Mouse (Mus musculus) lung, embryonic 14.5 days (tissue): ENCODE measurements at regions not wholly inside any gene's neighbourhood (a gene's known extent, or its start where the extent isn't known, plus 50 kb on each side); places are given as distances from the start of the nearest gene placed in this dataset.

Source experiments
- ATAC-seq: fragments of 200-750 bp; cut with Nextera tagmentation; 2 replicates; pipeline ENCODE4 v1.8.0; 2017; ENCODE audit warnings: mild to moderate bottlenecking, moderate TSS enrichment, moderate library complexity; ENCODE audit not compliant: insufficient read depth
- DNase-seq: peaks from one replicate; pipeline ENCODE4 v3.0.0-alpha.2; 2015
- H3K27ac ChIP-seq: fragments of 300-500 bp; sonication (generic); 2 replicates; pipeline ENCODE4 v1.5.1; 2014; ENCODE audit warnings: low read depth, mild to moderate bottlenecking, moderate library complexity
- H3K27me3 ChIP-seq: fragments of 300-500 bp; sonication (generic); 2 replicates; pipeline ENCODE4 v1.6.1; 2014; ENCODE audit warnings: low read length, control low read depth; ENCODE audit not compliant: insufficient read depth
- H3K36me3 ChIP-seq: fragments of 300-500 bp; sonication (generic); 2 replicates; pipeline ENCODE4 v1.6.1; 2014; ENCODE audit warnings: control low read depth; ENCODE audit not compliant: insufficient read depth
- H3K4me1 ChIP-seq: fragments of 300-500 bp; sonication (generic); 2 replicates; pipeline ENCODE4 v1.6.1; 2014; ENCODE audit warnings: antibody characterized with exemption, control low read depth; ENCODE audit not compliant: insufficient read depth
- H3K4me2 ChIP-seq: fragments of 300-500 bp; sonication (generic); 2 replicates; pipeline ENCODE4 v1.6.1; 2014; ENCODE audit warnings: mild to moderate bottlenecking
- H3K4me3 ChIP-seq: fragments of 300-500 bp; sonication (generic); 2 replicates; pipeline ENCODE4 v1.5.1; 2014; ENCODE audit warnings: low read depth, low read length
- H3K9ac ChIP-seq: fragments of 300-500 bp; sonication (generic); 2 replicates; pipeline ENCODE4 v1.6.1; 2014
- H3K9me3 ChIP-seq: fragments of 300-500 bp; sonication (generic); 2 replicates; pipeline ENCODE4 v1.6.1; 2016; ENCODE audit warnings: low read depth, low read length, control low read depth
- CTCF ChIP-seq: IDR thresholded peaks from 2 replicates; pipeline ENCODE4 v1.5.1; 2016; ENCODE audit warnings: antibody characterized with exemption, low read depth
- WGBS: fragments of 180-500 bp; shearing (Covaris S2); extraction: QIAGEN DNeasy Blood & Tissue Kit; methylation state at CpG from one replicate; pipeline ENCODE4 v1.1.7; 2014; 5-methylcytosine and 5-hydroxymethylcytosine counted together

- no peaks in the 10 kb centered on the region for H3K27me3 ChIP-seq
- H3K9ac ChIP-seq = no peak overlapping the region
- 45% methylated on average over 3 of the region's 3 CpGs for WGBS
- ATAC-seq = no peak
- no peak overlapping the region for H3K27ac ChIP-seq
- no peak for DNase-seq
- H3K4me2 ChIP-seq = no peak overlapping the region
- no peaks in the 10 kb centered on the region for H3K9me3 ChIP-seq
- no peak overlapping the region for H3K4me3 ChIP-seq
- H3K4me1 ChIP-seq = no peaks in the 10 kb centered on the region
- no peak for TF ChIP-seq CTCF
- H3K36me3 ChIP-seq = no peaks in the 10 kb centered on the region
Observed at GRCm38 (mm10) chr7:135817868-135818267, 101.7 kb upstream of the Mki67 start.

- Histone ChIP-seq H3K27me3 (no peaks in the 10 kb centered on the region), H3K4me1 (no peaks in the 10 kb centered on the region), H3K36me3 (no peaks in the 10 kb centered on the region), H3K27ac (no peak overlapping the region), H3K9me3 (no peaks in the 10 kb centered on the region), H3K4me2 (no peak overlapping the region), H3K9ac (no peak overlapping the region), H3K4me3 (no peak overlapping the region)
- TF ChIP-seq CTCF = no peak
- DNase-seq (no peak), ATAC-seq (no peak)
- 61% methylated on average over 3 of the region's 3 CpGs for WGBS
Observed at GRCm38 (mm10) chr7:135818298-135818697, 102.1 kb upstream of the Mki67 start.

- TF ChIP-seq CTCF = no peak
- H3K27ac ChIP-seq = no peak overlapping the region
- ATAC-seq (no peak), DNase-seq (no peak)
- H3K4me3 ChIP-seq = no peak overlapping the region
- 57% methylated on average over 6 of the region's 6 CpGs for WGBS
- no peaks in the 10 kb centered on the region for H3K36me3 ChIP-seq
- H3K9ac ChIP-seq = no peak overlapping the region
- H3K4me1 ChIP-seq = no peaks in the 10 kb centered on the region
- no peaks in the 10 kb centered on the region for H3K27me3 ChIP-seq
- H3K4me2 ChIP-seq = no peak overlapping the region
- H3K9me3 ChIP-seq = no peaks in the 10 kb centered on the region
Observed at GRCm38 (mm10) chr7:135823884-135824750, 108.0 kb upstream of the Mki67 start.

DNA sequence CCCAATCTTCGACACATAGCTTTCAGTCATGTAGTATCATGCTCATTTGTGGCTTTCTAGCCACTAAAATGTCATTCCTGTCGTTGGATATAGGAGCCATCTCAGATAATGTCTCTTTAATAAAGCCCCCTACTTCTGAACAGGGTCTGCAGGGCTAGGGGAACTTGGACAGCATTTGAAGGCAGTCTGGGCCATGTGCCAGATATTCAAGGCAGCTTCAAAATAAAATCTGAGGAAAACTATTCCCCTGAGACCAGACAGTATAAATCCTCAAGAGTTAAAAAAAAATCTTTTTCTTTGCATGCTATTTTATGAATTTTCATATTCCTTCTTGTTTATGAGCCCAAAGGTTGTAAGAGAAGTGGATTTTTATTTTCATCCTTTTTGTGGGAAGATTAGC, 113.1 kb upstream of the Mki67 start:
- H3K4me3 ChIP-seq = no peak overlapping the region
- no peak overlapping the region for H3K27ac ChIP-seq
- no peak overlapping the region for H3K9ac ChIP-seq
- H3K4me1 ChIP-seq = no peaks in the 10 kb centered on the region
- H3K9me3 ChIP-seq = no peaks in the 10 kb centered on the region
- H3K27me3 ChIP-seq = no peaks in the 10 kb centered on the region
- no peaks in the 10 kb centered on the region for H3K36me3 ChIP-seq
- peak; percentile 69 for DNase-seq
- no peak overlapping the region for H3K4me2 ChIP-seq
- 41% methylated on average over 2 of the region's 2 CpGs for WGBS
- no peak for TF ChIP-seq CTCF
- no peak for ATAC-seq

DNA sequence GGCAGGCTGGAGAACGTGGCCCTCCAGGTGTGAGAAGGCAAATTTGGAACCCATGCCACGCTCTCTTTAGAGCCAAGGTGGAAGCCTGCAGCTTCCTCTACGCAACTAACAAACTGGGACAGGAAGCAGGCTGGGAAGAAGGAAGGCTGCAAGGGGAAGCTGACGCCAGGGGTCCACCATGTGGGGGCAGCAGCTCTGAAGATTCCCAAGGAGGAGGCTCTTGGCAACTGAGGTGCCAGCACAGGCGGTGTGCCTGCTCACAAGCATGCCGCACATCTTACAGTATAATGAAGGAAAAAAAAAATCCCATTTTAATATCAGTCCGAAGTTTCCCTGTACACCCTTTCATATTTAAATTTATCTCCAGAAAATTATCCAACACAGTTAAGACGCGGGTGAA, 117.3 kb upstream of the Mki67 start:
- 60% methylated on average over 9 of the region's 9 CpGs for WGBS
- Histone ChIP-seq H3K9ac (no peak overlapping the region), H3K27me3 (no peaks in the 10 kb centered on the region), H3K9me3 (no peaks in the 10 kb centered on the region), H3K4me3 (no peak overlapping the region), H3K4me2 (no peak overlapping the region), H3K36me3 (no peaks in the 10 kb centered on the region), H3K4me1 (no peaks in the 10 kb centered on the region), H3K27ac (no peak overlapping the region)
- no peak for DNase-seq
- no peak for ATAC-seq
- TF ChIP-seq CTCF = no peak

DNA sequence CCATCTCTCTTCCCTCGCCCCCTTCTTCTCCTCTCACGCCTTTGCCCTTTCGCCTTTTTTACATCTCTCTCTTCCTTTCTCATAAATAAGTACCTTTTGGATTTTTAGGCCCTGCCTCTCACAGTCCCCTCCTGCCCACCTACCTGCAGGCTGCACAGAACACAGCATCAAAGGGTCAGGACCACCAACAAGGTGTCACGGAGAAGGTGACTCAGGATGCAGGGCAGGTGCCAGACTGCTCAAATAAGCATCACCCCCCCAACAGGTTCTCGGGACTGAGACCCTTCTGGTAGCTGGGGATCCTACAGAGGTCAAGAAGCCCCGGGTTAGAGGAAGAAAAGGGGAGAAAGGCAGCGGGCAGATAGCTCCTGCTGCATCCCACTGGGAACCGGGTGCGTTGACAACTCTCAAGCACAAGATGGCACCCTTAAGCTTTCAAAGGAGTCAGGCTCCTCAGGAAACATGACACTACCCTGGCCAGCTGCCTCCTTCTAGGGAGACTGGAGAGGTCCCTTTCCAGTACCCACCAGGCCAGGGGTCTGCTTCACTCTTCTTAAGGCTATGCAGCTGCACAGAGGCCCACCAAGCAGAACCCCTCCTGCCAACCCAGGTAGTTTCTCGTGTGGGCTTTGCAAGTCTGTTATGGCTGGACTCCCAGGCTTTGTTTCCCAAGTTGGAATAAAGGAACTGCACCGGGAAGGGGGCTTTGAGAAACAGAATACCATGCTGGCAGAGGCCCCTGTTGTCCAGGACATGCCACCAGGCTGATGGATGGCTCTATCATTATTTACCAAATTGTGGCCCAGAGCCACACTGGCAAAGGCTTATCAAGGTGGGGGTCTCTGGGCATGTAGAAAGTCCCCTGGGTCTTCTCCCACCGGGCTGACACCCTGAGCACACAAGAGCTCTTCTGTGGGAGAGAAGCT, 120.9 kb upstream of the Mki67 start:
- Histone ChIP-seq H3K4me2 (no peak overlapping the region), H3K9me3 (no peaks in the 10 kb centered on the region), H3K4me1 (no peaks in the 10 kb centered on the region), H3K27ac (no peak overlapping the region), H3K9ac (no peak overlapping the region), H3K27me3 (no peaks in the 10 kb centered on the region), H3K36me3 (no peaks in the 10 kb centered on the region), H3K4me3 (no peak overlapping the region)
- DNase-seq (peak; percentile 94), ATAC-seq (peak; percentile 88; the same call in 1 of the 2 replicates)
- WGBS = 32% methylated on average over 12 of the region's 12 CpGs
- peak; percentile 86 for TF ChIP-seq CTCF

DNA sequence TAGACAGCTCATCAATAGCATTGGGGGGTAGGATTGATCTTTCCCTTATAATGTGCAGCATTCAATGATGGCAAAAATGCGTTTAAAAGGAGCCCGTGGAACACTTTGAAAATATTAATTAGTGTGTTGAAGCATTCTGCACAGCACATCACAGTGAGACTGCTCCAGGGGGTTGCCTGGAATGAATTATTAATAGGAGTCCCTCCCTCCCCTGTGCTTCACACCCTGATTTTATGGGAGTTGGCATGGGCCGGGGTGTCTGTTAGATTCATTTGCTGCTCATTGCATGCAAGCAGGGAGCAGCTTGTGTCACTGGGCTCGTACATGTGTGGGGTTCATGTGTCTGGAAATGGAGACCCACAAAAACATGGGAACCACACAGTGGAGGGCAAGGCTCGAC, 127.9 kb upstream of the Mki67 start:
- DNase-seq (no peak), ATAC-seq (no peak)
- no peaks in the 10 kb centered on the region for H3K27me3 ChIP-seq
- no peak overlapping the region for H3K9ac ChIP-seq
- H3K9me3 ChIP-seq = no peaks in the 10 kb centered on the region
- H3K4me3 ChIP-seq = no peak overlapping the region
- H3K27ac ChIP-seq = no peak overlapping the region
- TF ChIP-seq CTCF = no peak
- H3K4me1 ChIP-seq = peaks cover 9% of the 10 kb centered on the region
- H3K36me3 ChIP-seq = no peaks in the 10 kb centered on the region
- 80% methylated on average over 5 of the region's 5 CpGs for WGBS
- no peak overlapping the region for H3K4me2 ChIP-seq
